Mouse (Mus musculus) T-helper 2 cell (primary cell): ENCODE results near the gene Hlcs.

ENCODE experiments used
- in situ Hi-C: fragments of 300-600 bp; cut with MboI, MseI; formaldehyde crosslinking; loops from one replicate; pipeline ENCODE4 v1.15.1; 2025; ENCODE audit warnings: high pct_unique_total_duplicates

Hlcs gene

DNA sequence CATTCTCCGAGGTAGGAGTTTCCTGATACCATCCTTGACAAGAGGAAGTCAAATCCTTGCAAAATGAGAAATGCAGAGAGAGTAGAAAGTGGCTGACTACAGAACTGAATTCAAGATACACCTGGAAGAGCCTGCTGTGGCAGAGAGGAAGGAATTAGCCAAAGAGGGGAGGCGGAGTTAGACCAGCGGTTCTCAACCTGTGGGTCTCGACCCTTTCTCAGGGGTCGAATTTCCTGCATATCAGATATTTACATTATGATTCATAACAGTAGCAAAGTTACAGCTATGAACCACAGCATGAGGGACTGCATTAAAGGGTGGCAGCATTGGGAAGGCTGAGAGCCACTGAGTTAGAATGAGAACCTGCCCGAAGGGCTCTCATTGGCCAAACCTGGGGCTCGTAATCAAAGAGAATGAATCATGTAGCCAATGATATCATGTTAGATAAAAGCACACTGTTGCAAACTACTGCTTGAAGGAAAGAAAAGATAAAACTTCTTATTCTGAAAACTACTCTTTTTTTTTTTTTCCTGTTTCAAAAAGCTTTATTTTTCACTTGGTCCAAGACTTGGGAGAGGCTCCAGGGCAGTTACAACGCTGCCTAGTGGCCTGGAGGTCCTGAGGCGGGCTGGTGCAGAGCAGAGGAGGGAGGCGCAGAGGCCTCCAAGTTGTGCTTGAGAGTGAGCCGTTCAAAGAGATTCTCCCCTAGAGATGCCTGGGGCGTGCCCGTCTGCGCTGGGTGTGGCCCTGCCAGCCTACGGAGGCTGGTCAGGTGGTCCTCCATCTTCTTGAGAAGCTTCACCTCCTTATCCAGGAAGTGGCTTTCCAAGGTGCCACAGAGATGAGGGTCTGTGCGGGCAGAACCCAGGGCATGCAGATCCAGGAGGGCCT is 144.5 kb downstream of the Hlcs start:
- in situ Hi-C loops, result no loop called here

- in situ Hi-C loops, result no loop called here
These were observed 148.4 kb downstream of the Hlcs start for GRCm38 (mm10) chr16:94164978-94165377.

- in situ Hi-C loops, result no loop called here
These were observed 149.1 kb downstream of the Hlcs start for GRCm38 (mm10) chr16:94164236-94164635.

- in situ Hi-C loops, result no loop called here
These were observed 150.3 kb downstream of the Hlcs start for GRCm38 (mm10) chr16:94163051-94163450.

GRCm38 (mm10) chr16:94162000-94162399 is 151.4 kb downstream of the Hlcs start:
- in situ Hi-C loops, result no loop called here

- in situ Hi-C loops, result no loop called here
These were observed 155.6 kb downstream of the Hlcs start for GRCm38 (mm10) chr16:94157819-94158218.

DNA sequence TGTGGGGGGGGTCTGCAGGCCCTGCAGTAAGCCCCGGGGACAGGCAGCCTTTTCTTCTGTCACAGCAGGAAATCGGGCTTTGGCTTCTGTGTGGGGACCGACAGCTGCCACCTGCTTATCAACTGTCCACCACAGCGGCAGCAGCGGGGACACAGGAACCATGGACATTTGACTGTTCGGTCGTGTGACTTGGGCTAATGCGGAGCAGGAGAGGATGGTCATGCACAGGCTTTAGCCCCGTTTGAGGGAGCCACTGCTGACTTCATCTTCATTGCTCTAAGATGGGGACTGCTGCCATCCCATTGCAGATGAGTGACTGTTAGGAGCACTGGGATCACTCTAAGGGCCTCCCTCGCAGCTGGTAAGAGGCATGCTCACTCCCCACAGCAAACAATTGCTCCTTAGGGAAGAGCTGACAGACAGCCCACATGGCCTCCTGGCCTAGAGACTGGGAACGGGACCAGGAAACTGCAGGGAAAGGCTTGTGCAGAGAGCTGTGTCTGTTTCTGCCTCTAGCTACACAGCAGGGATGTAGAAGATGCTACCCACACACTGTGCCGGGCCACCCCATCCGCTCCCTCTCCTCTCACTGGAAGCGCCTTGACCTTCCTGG is 158.2 kb downstream of the Hlcs start:
- in situ Hi-C loops, result no loop called here

DNA sequence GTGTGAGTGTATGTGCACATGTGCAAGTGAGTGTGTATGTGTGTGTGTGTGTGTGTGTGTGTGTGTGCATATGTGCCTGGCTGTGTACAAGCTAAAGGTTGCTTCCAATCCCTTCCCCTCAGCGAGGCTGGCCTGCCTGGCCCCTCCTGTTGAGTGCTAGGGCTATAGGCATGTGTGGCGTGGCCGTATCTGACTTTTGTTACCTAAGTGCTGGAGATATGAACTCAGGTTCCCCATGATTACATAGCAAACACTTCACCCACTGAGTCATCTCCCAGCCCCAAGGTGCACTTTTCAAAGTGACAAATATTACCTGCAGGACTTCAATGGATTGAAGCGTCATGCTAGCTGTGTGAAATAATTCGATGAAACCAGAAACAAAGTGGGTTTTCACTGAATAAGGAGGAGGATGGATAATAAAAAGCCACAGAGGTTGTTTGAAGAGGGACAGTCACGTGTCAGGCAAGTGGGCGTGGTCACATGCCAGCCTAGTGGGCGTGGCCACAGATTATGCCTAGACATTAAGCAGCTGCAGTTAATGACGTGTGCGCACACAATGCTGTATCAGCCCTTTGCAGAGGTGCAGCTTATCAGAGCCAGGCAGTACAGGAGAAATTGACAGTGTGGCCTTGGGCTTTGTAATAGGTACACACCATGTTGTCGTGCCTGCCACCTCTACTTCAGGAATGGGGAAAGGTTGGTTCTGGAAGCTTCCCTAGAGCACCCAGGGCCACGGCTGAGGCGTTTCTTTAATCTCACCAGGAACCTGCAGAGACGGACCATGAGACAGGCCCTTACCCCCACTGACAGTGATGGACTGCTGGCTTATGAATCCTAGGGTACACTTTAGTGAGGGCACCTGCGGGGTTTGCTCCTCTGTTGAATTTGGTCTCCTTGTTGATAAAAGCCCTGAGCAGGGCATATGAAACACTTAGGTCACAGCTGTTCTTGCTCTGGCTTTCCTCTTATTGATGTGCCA is 163.0 kb downstream of the Hlcs start:
- in situ Hi-C loops, result no loop called here

GRCm38 (mm10) chr16:94148139-94148538 is 165.2 kb downstream of the Hlcs start:
- in situ Hi-C loops, result no loop called here

DNA sequence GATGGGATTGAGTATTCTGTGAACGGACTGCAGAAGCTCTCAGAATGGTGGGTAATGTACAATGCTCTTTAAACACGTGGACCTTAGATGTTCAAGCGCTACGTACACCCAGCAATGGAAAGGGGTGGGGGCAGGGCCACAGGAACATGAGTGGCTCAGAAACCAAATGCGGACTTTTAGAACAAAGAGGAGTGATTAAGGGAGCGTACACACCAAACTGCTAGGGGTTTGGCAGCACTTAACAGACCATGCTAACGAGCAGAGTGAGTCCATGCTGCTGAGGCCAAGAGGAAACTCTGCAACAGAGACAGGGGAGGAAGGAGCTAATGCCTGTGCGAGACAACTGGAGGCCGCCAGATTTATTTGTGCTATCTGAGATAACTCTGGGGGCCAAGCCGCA is 170.0 kb downstream of the Hlcs start:
- in situ Hi-C loops, result no loop called here

DNA sequence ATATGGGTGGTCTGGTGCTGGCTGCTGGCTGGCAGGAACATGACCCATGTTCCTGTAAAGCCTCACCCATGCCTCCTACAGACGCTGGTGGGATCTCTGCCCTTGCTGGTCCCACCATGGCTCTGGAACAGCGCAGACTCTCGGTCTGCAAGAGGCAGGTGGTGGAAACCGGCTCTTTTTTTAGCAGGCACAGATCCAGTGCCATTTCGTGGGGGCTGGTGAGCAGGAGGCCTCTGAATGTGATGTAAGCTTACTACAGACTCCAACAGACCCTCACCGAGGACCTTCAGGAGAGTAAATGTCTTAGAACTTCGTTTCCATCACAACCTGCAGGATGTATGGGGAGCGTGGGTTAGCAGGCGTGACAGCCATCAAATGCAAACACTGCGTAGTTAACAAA is 172.6 kb downstream of the Hlcs start:
- in situ Hi-C loops, result no loop called here

DNA sequence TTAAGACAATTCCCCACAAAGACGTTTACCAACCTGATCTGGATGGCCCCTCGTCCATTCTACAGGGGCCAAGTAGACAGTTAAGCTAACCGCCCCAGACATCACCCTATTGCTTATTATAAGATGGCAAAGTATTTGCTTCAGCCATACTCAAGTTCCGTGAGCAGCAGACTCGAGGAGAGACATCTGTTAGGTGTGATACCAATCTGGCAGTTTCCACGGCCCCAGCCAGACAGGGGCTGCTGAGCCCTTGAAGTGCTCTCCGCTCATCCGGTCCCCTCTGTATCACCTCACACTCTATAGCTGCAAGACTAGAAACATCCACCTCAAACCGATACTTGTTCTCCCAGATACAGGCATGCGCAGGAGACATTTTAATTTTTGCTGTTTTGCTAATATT is 179.2 kb downstream of the Hlcs start:
- in situ Hi-C loops, result no loop called here

- in situ Hi-C loops, result no loop called here
These were observed 185.0 kb downstream of the Hlcs start for GRCm38 (mm10) chr16:94128236-94128835.

DNA sequence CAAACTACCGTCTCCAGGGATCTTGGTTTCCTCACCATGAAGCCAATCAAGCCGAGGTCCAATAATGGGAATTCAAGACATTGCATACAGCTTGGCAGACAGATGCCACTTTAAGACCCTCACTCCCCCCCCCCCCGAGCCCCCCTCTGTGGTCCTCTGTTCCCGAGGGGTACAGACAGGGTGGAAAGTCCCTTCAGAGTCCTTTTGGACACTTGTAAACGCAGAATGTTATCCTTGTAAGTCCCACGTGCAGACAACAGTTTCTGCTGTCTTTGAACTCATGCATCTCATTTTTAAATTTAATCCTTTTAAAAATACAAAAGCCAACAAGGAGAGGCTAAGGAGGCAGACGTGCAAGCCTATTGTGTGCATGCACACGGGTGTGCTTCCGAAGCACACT is 187.2 kb downstream of the Hlcs start:
- in situ Hi-C loops, result no loop called here

GRCm38 (mm10) chr16:94125172-94125981 is 188.0 kb downstream of the Hlcs start:
- in situ Hi-C loops, result no loop called here

DNA sequence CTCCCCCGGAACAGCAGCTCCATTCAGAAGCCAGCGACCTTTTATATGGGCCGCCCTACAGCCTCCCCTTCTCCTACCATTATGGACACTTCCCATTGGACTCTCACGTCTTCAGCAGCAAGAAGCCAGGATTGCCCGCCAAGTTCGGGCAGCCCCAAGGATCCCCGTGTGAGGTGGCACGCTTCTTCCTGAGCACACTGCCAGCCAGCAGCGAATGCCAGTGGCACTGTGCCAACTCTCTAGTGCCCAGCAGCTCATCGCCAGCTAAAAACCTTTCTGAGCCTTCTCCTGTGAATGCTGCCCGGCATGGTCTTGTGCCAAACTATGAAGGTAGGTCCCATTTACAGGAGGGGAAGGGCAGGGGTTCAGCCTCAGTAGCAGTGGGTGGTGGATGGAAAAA is 190.1 kb downstream of the Hlcs start:
- in situ Hi-C loops, result no loop called here

DNA sequence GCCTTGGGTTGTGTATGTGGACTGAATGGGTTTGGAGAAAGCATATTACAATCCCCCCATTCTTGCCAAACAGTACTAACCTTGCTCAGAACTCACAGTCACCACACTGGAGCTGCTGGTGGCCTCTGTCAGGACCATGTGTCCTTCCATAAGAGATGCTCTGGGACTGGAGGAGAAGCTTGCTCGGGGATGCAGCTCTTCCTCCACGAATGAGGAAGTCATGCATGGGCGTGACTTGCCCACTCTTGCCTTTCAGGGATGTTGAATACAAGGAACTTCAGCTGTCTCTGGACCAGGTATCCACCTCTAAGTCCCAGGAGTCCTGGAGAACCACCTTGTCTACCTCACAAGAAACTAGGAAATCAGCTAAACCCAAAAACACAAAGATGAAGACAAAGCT is 191.0 kb downstream of the Hlcs start:
- in situ Hi-C loops, result no loop called here

DNA sequence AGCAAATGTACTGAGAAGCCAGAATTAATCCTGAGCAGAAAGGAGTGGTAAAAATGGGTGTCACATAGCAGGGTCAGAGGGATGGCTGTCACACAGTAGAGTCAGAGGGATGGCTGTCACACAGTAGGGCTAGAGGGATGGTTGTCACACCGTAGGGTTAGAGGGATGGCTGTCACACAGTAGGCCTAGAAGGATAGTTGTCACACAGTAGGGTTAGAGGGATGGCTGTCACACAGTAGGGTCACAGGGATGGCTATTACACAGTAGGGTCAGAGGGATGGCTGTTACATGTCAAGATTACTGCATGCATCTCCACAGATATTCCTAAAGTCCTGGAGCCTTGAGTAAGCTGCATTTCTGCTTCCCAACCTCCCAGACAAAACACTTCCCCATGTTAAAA is 195.0 kb downstream of the Hlcs start:
- in situ Hi-C loops, result no loop called here

DNA sequence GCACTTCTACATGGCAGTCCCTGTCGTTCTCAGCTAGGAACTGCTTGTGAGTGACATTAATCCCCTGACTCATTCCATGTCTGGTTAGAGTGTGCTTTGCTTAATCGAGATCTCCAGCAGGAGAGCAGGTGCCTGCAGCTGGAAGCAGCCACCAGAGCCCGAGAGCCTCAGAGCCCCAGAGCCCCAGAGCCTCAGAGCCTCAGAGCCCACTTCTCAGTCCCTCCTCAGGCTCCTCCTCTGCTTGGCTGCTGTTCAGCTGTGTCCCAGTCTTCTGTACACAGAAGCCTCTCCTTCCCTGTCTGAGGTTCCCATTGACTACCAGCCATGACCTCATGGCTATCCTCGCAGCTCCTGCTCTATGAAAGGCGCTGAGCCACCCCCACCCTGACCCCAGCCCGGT is 196.0 kb downstream of the Hlcs start:
- in situ Hi-C loops, result no loop called here

DNA sequence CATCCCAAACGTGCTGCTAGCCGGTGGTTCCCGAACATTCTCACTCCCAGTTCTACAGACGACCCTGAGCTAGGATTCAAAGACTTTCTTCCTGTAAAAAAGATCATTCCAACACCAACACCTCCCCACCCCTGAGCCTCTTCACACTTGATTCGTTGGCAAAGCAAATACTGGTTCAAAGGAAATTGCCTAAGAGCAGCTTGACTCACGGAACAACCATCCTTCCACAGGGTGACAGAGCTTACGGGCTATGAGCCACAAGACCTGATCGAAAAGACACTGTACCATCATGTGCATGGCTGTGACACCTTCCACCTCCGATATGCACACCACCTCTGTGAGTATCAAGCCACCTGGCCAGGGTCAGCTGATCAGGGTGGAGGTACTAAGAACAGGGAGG is 198.7 kb downstream of the Hlcs start:
- in situ Hi-C loops, result no loop called here

DNA sequence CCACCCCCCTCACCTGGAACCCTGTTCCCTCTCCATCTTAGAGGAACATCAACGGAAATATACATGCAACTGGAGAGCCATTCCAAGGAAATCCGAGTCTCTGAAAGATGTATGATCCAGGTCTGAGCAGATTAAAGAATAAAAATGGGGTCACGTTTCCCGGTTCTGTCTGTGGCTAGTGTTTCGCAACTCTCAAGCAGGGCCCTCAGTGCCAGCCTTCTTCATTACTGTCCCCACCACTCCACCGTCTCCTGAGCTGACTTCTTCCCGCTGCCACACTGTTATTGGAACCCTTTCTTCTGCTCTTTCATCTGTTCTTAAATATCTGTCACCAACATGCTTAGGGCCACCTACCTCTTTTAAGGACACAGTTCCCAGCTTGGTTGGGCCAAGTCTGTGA is 200.2 kb downstream of the Hlcs start:
- in situ Hi-C loops, result no loop called here
